Mouse (Mus musculus) neural tube, embryonic 14.5 days (tissue): ENCODE data around the gene Arhgap35. TPM values are rescaled to one million over a fixed set of nuclear protein-coding genes. Genes with fewer than 3 reads are reported as not detected.
"Not testable (repeated sequence)": the region's sequence is repeated elsewhere in the genome, so short reads cannot be mapped to it uniquely, and the experiment has no call there.

ENCODE experiments used
- ATAC-seq: fragments of 200-750 bp; cut with Nextera tagmentation; 2 replicates; pipeline ENCODE4 v1.8.0; 2017; ENCODE audit warnings: low read depth, mild to moderate bottlenecking, moderate TSS enrichment, moderate library complexity
- H3K27ac ChIP-seq: fragments of 300-500 bp; sonication (generic); 2 replicates; pipeline ENCODE4 v1.5.1; 2014; ENCODE audit warnings: low read depth, mild to moderate bottlenecking, control low read depth, low read length, moderate library complexity, mixed read lengths
- H3K27me3 ChIP-seq: fragments of 300-500 bp; sonication (generic); 2 replicates; pipeline ENCODE4 v1.6.1; 2014; ENCODE audit warnings: low read length; ENCODE audit not compliant: control insufficient read depth, insufficient read depth
- H3K36me3 ChIP-seq: fragments of 300-500 bp; sonication (generic); 2 replicates; pipeline ENCODE4 v1.6.1; 2014; ENCODE audit warnings: low read length, mixed read lengths; ENCODE audit not compliant: control insufficient read depth, insufficient read depth
- H3K4me1 ChIP-seq: fragments of 300-500 bp; sonication (generic); 2 replicates; pipeline ENCODE4 v1.6.1; 2014; ENCODE audit warnings: low read length; ENCODE audit not compliant: control insufficient read depth, insufficient read depth
- H3K4me2 ChIP-seq: fragments of 300-500 bp; sonication (generic); 2 replicates; pipeline ENCODE4 v1.6.1; 2014; ENCODE audit warnings: mild to moderate bottlenecking, low read depth, low read length, control low read depth
- H3K4me3 ChIP-seq: fragments of 300-500 bp; sonication (generic); 2 replicates; pipeline ENCODE4 v1.5.1; 2014; ENCODE audit warnings: low read depth, low read length, control low read depth, mixed read lengths
- H3K9ac ChIP-seq: fragments of 300-500 bp; sonication (generic); replicated peaks from 2 replicates; pipeline ENCODE4 v1.6.1; 2014; ENCODE audit warnings: low read depth, mild to moderate bottlenecking, control low read depth, low read length, mixed read lengths
- H3K9me3 ChIP-seq: fragments of 300-500 bp; sonication (generic); 2 replicates; pipeline ENCODE4 v1.6.1; 2016; ENCODE audit warnings: low read length; ENCODE audit not compliant: control insufficient read depth
- WGBS: fragments of 180-500 bp; shearing (Covaris S2); extraction: QIAGEN DNeasy Blood & Tissue Kit; methylation state at CpG from one replicate; pipeline ENCODE4 v1.1.7; 2014; 5-methylcytosine and 5-hydroxymethylcytosine counted together
- polyA plus RNA-seq: library from polyadenylated mRNA; unstranded; fragments of >200 nt; fragmentation: Nextera tagmentation; extraction: Ambion mirVana; gene quantifications from 2 replicates; pipeline ENCODE4 v1.2.1, GENCODE M21; 2014

The Arhgap35 gene
- polyA plus RNA-seq, 1 experiment from 2014 or later, result 35.2 TPM

DNA sequence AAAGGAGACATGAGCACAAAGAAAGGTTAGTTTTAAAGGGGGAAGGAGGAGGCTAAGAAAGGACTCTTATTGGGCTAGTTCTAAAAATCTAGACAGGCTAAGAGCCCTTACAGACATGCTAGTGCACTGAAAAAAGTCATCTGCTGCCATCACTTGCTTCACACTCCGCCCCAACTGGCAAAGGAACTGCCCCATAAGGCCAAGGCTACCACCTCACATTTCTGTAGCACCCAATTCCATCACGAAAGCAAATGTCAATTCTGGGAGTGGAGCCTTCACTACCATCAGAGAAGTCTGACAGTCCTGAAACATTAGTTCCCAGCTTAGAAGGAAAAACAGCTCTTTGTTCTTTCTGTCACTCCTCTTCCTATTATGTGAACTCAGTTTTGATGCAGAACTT, 4.4 kb downstream of the Arhgap35 start:
- Histone ChIP-seq H3K9ac (peak overlapping the region; percentile 25; the same call in 1 of the 2 replicates), H3K27me3 (peaks cover 2% of the 10 kb centered on the region; the same call in 1 of the 2 replicates), H3K9me3 (no peaks in the 10 kb centered on the region), H3K36me3 (no peaks in the 10 kb centered on the region), H3K4me1 (peaks cover 39% of the 10 kb centered on the region), H3K4me3 (no peak overlapping the region), H3K4me2 (peak overlapping the region; percentile 81; the same call in 1 of the 2 replicates), H3K27ac (no peak overlapping the region)
- ATAC-seq, result no peak
- 82% methylated on average over 2 of the region's 2 CpGs for WGBS

DNA sequence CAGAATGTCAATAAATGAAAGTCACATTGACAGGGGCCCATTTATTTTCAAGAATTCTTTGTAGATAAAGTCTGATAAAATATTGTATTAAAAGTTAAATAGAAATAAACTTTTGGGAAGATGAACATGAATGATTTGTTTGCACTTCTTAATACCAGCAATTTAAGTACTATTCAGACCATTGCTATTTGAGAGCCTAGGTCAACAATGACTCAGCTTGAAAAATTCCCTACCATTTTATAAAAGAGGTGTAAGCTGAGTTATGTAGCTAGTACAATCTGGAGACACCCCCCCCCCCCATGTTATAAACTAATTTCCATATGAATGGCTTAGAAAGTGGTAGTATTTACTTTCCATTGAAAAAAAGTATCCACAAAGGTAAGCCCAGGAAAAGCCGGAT, 5.8 kb downstream of the Arhgap35 start:
- Histone ChIP-seq H3K4me1 (peaks cover 39% of the 10 kb centered on the region), H3K4me3 (no peak overlapping the region), H3K27me3 (no peaks in the 10 kb centered on the region), H3K27ac (no peak overlapping the region), H3K4me2 (no peak overlapping the region), H3K9me3 (no peaks in the 10 kb centered on the region), H3K9ac (no peak overlapping the region), H3K36me3 (no peaks in the 10 kb centered on the region)
- no peak for ATAC-seq
- WGBS, result 79% methylated on average over 1 of the region's 1 CpGs

DNA sequence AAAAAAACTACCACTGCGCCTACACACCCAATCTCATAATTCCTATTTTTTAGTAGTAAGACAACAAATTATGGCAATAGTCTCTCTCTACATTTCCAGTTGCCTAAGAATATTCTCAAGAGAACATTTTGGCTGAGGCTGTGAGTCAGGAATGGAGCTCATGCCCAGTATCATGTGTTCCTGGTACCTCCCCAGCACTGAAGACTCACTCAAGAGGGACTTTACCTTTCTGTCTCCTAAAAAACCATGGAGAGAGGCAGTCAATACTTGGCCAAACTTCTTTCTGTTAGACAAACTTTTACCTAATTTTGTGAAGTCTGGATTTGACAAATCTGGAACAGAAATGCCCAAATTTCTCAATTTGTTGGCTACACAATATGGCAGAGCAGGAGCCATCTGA, 6.7 kb downstream of the Arhgap35 start:
- no peak overlapping the region for H3K4me2 ChIP-seq
- WGBS, result 97% methylated on average over 1 of the region's 1 CpGs
- no peak for ATAC-seq
- H3K9ac ChIP-seq, result no peak overlapping the region
- H3K4me3 ChIP-seq, result no peak overlapping the region
- no peaks in the 10 kb centered on the region for H3K9me3 ChIP-seq
- no peak overlapping the region for H3K27ac ChIP-seq
- no peaks in the 10 kb centered on the region for H3K27me3 ChIP-seq
- peaks cover 34% of the 10 kb centered on the region for H3K4me1 ChIP-seq
- H3K36me3 ChIP-seq, result no peaks in the 10 kb centered on the region

DNA sequence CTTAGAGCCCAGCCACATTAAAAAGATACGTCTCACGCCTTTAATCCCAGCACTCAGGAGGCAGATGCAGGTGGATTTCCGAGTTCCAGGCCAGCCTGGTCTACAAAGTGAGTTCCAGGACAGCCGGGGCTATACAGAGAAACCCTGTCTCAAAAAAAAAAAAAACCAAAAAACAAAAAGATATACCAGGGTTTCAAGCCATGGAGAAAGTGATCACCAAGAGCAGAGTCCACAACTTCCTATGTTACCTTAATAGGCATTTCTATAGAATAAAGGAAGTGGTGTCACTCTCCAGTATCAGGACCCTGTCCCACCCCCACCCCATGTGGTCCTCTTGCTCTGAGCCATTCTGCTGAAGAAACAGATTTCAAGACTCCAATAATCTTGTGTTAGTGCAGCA, 8.0 kb downstream of the Arhgap35 start:
- H3K36me3 ChIP-seq, H3K27ac ChIP-seq, H3K27me3 ChIP-seq, H3K4me2 ChIP-seq, H3K4me3 ChIP-seq, ATAC-seq, H3K9me3 ChIP-seq, H3K9ac ChIP-seq: not testable (repeated sequence)
- H3K4me1 ChIP-seq, result peaks cover 22% of the 10 kb centered on the region
- 95% methylated on average over 4 of the region's 4 CpGs for WGBS

DNA sequence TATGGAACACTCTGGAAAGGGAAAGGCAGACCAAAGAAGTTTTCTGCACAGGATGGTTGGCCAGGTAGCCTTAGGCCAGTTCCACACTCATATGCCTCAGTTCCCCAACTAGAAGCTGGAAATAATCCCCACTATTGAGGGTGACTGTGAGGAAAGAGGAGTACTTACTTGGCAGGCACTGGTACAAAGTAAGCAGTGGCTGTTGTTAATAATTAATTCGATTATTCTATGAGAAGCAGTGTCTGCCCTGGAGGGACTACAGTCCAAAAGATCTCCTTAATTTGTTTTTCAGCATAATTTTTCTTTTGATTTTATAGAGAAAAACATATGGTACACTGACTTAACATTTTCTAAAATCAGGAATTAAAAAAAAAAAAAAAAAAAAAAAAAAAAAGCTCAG, 10.7 kb downstream of the Arhgap35 start:
- no peak overlapping the region for H3K4me3 ChIP-seq
- H3K27ac ChIP-seq, result no peak overlapping the region
- no peaks in the 10 kb centered on the region for H3K9me3 ChIP-seq
- H3K36me3 ChIP-seq, result no peaks in the 10 kb centered on the region
- H3K4me2 ChIP-seq, result no peak overlapping the region
- no peak overlapping the region for H3K9ac ChIP-seq
- no peaks in the 10 kb centered on the region for H3K4me1 ChIP-seq
- H3K27me3 ChIP-seq, result no peaks in the 10 kb centered on the region
- ATAC-seq, result no peak
- 100% methylated on average over 1 of the region's 1 CpGs for WGBS

DNA sequence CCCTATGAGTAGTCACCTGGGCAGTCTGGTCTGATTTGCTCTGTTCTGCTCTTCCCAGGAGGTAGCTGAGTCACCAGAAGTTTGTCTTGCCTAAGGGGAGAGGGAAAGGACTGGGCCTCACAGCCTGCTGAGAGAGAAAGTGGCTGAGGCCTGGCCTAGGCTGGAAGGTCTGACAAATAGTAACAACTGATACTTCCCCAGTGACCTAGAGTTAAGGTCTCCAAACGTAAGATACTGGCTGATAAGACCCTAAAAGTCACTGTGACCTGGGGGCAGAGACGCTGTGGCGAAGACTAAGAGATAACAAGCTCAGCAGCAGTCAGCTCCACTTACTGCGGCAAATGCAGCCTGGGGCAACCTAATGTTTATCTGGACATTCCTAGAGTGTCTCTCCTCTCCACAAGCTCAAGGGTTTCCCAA, 13.1 kb downstream of the Arhgap35 start:
- H3K9me3 ChIP-seq, result no peaks in the 10 kb centered on the region
- no peaks in the 10 kb centered on the region for H3K4me1 ChIP-seq
- no peak overlapping the region for H3K27ac ChIP-seq
- no peak for ATAC-seq
- no peak overlapping the region for H3K4me3 ChIP-seq
- H3K27me3 ChIP-seq, result no peaks in the 10 kb centered on the region
- H3K36me3 ChIP-seq, result no peaks in the 10 kb centered on the region
- WGBS, result 80% methylated on average over 4 of the region's 4 CpGs
- no peak overlapping the region for H3K9ac ChIP-seq
- H3K4me2 ChIP-seq, result no peak overlapping the region

DNA sequence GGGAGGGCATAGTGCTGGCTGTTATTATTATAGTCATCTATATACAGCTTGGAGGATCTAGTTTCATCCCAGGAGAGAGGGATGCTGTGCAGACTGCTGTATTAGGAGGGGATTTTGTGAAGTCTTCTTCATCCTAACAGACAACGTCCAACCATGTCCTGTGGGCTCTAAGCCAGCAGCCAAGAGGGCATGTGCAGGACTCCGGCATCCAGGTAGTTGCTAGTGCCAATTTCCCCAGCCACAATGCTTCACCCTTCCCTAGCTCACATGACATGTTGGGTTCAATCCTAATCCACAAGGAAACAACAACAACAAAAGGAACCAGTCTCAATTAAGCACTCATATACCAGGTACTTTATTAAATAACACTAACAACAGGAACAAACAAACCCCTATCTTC, 15.8 kb downstream of the Arhgap35 start:
- Histone ChIP-seq H3K4me1 (no peaks in the 10 kb centered on the region), H3K27me3 (no peaks in the 10 kb centered on the region), H3K9ac (no peak overlapping the region), H3K9me3 (no peaks in the 10 kb centered on the region), H3K36me3 (no peaks in the 10 kb centered on the region), H3K4me2 (no peak overlapping the region), H3K4me3 (no peak overlapping the region), H3K27ac (no peak overlapping the region)
- ATAC-seq, result no peak
- WGBS, result 82% methylated on average over 2 of the region's 2 CpGs

DNA sequence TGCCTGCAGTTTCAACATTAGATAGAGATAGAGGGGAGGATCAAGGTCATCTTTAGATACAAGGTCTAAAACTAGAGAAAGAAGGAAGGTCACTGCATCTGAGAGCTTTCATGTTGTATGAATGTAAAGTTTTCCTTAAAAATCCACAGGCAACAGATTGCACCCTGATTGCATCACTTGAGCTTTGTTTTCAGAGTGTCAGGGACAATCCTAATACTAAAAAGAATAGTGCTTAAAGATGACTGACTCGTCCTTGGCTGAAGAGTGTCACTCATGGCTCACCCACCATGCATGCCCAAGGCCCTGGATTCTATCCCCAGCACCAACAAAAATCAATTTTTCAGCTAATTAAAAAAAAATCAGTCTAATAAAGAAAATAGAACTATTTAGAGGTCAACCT, 23.5 kb downstream of the Arhgap35 start:
- 84% methylated on average over 1 of the region's 1 CpGs for WGBS
- no peak for ATAC-seq
- no peak overlapping the region for H3K9ac ChIP-seq
- H3K4me2 ChIP-seq, result no peak overlapping the region
- no peak overlapping the region for H3K4me3 ChIP-seq
- no peaks in the 10 kb centered on the region for H3K4me1 ChIP-seq
- H3K27ac ChIP-seq, result no peak overlapping the region
- H3K27me3 ChIP-seq, result no peaks in the 10 kb centered on the region
- no peaks in the 10 kb centered on the region for H3K9me3 ChIP-seq
- no peaks in the 10 kb centered on the region for H3K36me3 ChIP-seq

DNA sequence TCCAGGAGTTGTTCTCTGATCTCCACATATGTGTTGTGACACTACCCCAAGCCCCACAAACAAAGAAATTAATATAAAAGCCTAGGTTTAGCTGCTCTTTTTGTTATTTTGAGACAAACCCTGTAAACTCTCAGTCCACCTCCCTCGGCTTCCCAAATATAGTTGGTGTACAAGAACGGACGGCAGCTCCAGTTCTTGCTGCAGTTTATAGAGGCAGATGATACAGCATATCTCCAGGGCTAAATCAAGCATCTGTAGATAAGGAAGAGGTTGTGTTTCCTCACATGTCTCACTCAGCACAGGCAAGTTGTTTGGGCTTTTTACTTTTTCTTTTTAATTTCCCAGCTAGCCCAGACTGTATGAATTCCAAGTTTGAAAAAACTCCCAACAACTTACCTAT, 27.1 kb downstream of the Arhgap35 start:
- H3K36me3 ChIP-seq, result no peaks in the 10 kb centered on the region
- 94% methylated on average over 3 of the region's 3 CpGs for whole genome bisulfite sequencing
- H3K4me1 ChIP-seq, result no peaks in the 10 kb centered on the region
- no peak overlapping the region for H3K27ac ChIP-seq
- H3K9ac ChIP-seq, result no peak overlapping the region
- no peak for ATAC-seq
- no peaks in the 10 kb centered on the region for H3K9me3 ChIP-seq
- H3K4me3 ChIP-seq, result no peak overlapping the region
- H3K4me2 ChIP-seq, result no peak overlapping the region
- H3K27me3 ChIP-seq, result no peaks in the 10 kb centered on the region

DNA sequence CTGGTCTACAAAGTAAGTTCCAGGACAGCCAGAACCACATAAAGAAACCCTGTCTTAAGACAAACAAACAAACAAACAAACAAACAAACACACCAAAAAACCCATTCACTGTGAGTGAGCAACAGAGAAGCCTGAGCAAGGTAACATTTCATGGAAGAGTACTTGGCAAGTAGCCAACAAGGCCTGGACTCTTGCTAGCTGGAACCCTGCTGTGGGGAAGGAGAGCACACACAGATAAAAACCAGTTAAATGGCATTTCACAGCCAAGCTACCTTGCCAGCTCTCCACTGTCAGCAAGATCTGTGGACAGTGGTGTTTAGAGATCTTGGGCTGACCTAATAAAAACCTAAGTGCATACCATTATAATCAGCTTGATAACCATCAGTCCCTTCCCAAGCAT, 30.4 kb downstream of the Arhgap35 start:
- ATAC-seq, result no peak
- Histone ChIP-seq H3K27ac (no peak overlapping the region), H3K9me3 (no peaks in the 10 kb centered on the region), H3K4me1 (0 out of 2 replicates have a peak, but pooled peaks cover 8% of the 10 kb centered on the region), H3K27me3 (no peaks in the 10 kb centered on the region), H3K4me2 (no peak overlapping the region), H3K4me3 (no peak overlapping the region), H3K36me3 (no peaks in the 10 kb centered on the region), H3K9ac (no peak overlapping the region)
